Mouse (Mus musculus): Measurements from ENCODE around the gene Amotl2. TPM values are rescaled to one million over a fixed set of nuclear protein-coding genes. Genes with fewer than 3 reads are reported as not detected.
A peak's percentile ranks its signal among the peaks of the same experiment; 100 is the strongest.

Amotl2 gene
- polyA plus RNA-seq, 1 experiment, result 24.4 TPM

- DNase-seq, result peak; percentile 57 to 74
- Histone ChIP-seq H3K4me1 (ENCODE audit: control insufficient read depth, insufficient read depth, low read length) (peaks cover 30% of the 10 kb centered on the region), H3K27me3 (ENCODE audit: control insufficient read depth, insufficient read depth, low read length) (no peaks in the 10 kb centered on the region), H3K27ac (ENCODE audit: insufficient read depth, low read length) (peak overlapping the region; percentile 23; the same call in 1 of the 2 replicates), H3K4me3 (replicated peaks; ENCODE audit: insufficient read depth, low read depth, low read length) (no peak overlapping the region)
- WGBS, result 11% methylated on average over 22 of the region's 22 CpGs
- no peak for TF ChIP-seq POLR2A (IDR thresholded peaks at IDR 0.05; ENCODE audit: borderline replicate concordance, insufficient read depth, low read length)
Observed at GRCm38 (mm10) chr9:102725958-102726654, 9.6 kb downstream of the Amotl2 start.

- H3K4me1 ChIP-seq (ENCODE audit: control insufficient read depth, insufficient read depth, low read length), result peaks cover 25% of the 10 kb centered on the region
Observed at GRCm38 (mm10) chr9:102726811-102727210, 10.3 kb downstream of the Amotl2 start.

GRCm38 (mm10) chr9:102727662-102728468, 11.4 kb downstream of the Amotl2 start:
- no peak for DNase-seq
- no peaks in the 10 kb centered on the region for H3K27me3 ChIP-seq (ENCODE audit: control insufficient read depth, insufficient read depth, low read length)
- H3K4me1 ChIP-seq (ENCODE audit: control insufficient read depth, insufficient read depth, low read length), result peaks cover 20% of the 10 kb centered on the region
- no peak overlapping the region for H3K27ac ChIP-seq (ENCODE audit: insufficient read depth, low read length)
- TF ChIP-seq POLR2A (IDR thresholded peaks at IDR 0.05; ENCODE audit: borderline replicate concordance, insufficient read depth, low read length), result no peak
- no peak for TF ChIP-seq CTCF (IDR thresholded peaks at IDR 0.05; ENCODE audit: borderline replicate concordance, insufficient read depth, low read depth, low read length)
- H3K4me3 ChIP-seq (replicated peaks; ENCODE audit: insufficient read depth, low read depth, low read length), result no peak overlapping the region
- 94% methylated on average over 25 of the region's 25 CpGs for WGBS

More at GRCm38 (mm10) chr9:102726811-102727210, 10.3 kb downstream of the Amotl2 start:
- Histone ChIP-seq H3K27ac (ENCODE audit: insufficient read depth, low read length) (no peak overlapping the region; the same call in 1 of the 2 replicates), H3K4me3 (replicated peaks; ENCODE audit: insufficient read depth, low read depth, low read length) (no peak overlapping the region), H3K27me3 (ENCODE audit: control insufficient read depth, insufficient read depth, low read length) (no peaks in the 10 kb centered on the region)
- 76% methylated on average over 3 of the region's 3 CpGs for WGBS
- DNase-seq, result no peak
- TF ChIP-seq POLR2A (IDR thresholded peaks at IDR 0.05; ENCODE audit: borderline replicate concordance, insufficient read depth, low read length), result no peak
- no peak for TF ChIP-seq CTCF (IDR thresholded peaks at IDR 0.05; ENCODE audit: borderline replicate concordance, insufficient read depth, low read depth, low read length)

GRCm38 (mm10) chr9:102728469-102728747, 11.9 kb downstream of the Amotl2 start:
- Histone ChIP-seq H3K4me3 (replicated peaks; ENCODE audit: insufficient read depth, low read depth, low read length) (no peak overlapping the region), H3K27ac (ENCODE audit: insufficient read depth, low read length) (no peak overlapping the region), H3K27me3 (ENCODE audit: control insufficient read depth, insufficient read depth, low read length) (no peaks in the 10 kb centered on the region), H3K4me1 (ENCODE audit: control insufficient read depth, insufficient read depth, low read length) (peaks cover 17% of the 10 kb centered on the region)
- WGBS, result 96% methylated on average over 9 of the region's 9 CpGs
- TF ChIP-seq POLR2A (IDR thresholded peaks at IDR 0.05; ENCODE audit: borderline replicate concordance, insufficient read depth, low read length), result no peak
- no peak for DNase-seq

- Histone ChIP-seq H3K27me3 (ENCODE audit: control insufficient read depth, insufficient read depth, low read length) (no peaks in the 10 kb centered on the region), H3K4me3 (replicated peaks; ENCODE audit: insufficient read depth, low read depth, low read length) (no peak overlapping the region), H3K27ac (ENCODE audit: insufficient read depth, low read length) (no peak overlapping the region), H3K4me1 (ENCODE audit: control insufficient read depth, insufficient read depth, low read length) (peaks cover 16% of the 10 kb centered on the region)
- TF ChIP-seq CTCF (IDR thresholded peaks at IDR 0.05; ENCODE audit: borderline replicate concordance, insufficient read depth, low read depth, low read length) (no peak), POLR2A (IDR thresholded peaks at IDR 0.05; ENCODE audit: borderline replicate concordance, insufficient read depth, low read length) (no peak)
- DNase-seq, result no peak
- 66% methylated on average over 21 of the region's 21 CpGs for WGBS
Observed at GRCm38 (mm10) chr9:102729093-102729845, 12.8 kb downstream of the Amotl2 start.

GRCm38 (mm10) chr9:102729876-102730413, 13.5 kb downstream of the Amotl2 start:
- peaks cover 16% of the 10 kb centered on the region for H3K4me1 ChIP-seq (ENCODE audit: control insufficient read depth, insufficient read depth, low read length)
- H3K4me3 ChIP-seq (replicated peaks; ENCODE audit: insufficient read depth, low read depth, low read length), result no peak overlapping the region
- DNase-seq, result no peak
- no peaks in the 10 kb centered on the region for H3K27me3 ChIP-seq (ENCODE audit: control insufficient read depth, insufficient read depth, low read length)
- H3K27ac ChIP-seq (ENCODE audit: insufficient read depth, low read length), result no peak overlapping the region
- TF ChIP-seq CTCF (IDR thresholded peaks at IDR 0.05; ENCODE audit: borderline replicate concordance, insufficient read depth, low read depth, low read length) (no peak), POLR2A (IDR thresholded peaks at IDR 0.05; ENCODE audit: borderline replicate concordance, insufficient read depth, low read length) (no peak)
- WGBS, result 55% methylated on average over 14 of the region's 14 CpGs

- no peaks in the 10 kb centered on the region for H3K27me3 ChIP-seq (ENCODE audit: control insufficient read depth, insufficient read depth, low read length)
- WGBS, result 82% methylated on average over 7 of the region's 7 CpGs
- no peak overlapping the region for H3K27ac ChIP-seq (ENCODE audit: insufficient read depth, low read length)
- no peak for DNase-seq
- H3K4me3 ChIP-seq (replicated peaks; ENCODE audit: insufficient read depth, low read depth, low read length), result no peak overlapping the region
- H3K4me1 ChIP-seq (ENCODE audit: control insufficient read depth, insufficient read depth, low read length), result peaks cover 8% of the 10 kb centered on the region
- no peak for TF ChIP-seq POLR2A (IDR thresholded peaks at IDR 0.05; ENCODE audit: borderline replicate concordance, insufficient read depth, low read length)
- TF ChIP-seq CTCF (IDR thresholded peaks at IDR 0.05; ENCODE audit: borderline replicate concordance, insufficient read depth, low read depth, low read length), result no peak
Observed at GRCm38 (mm10) chr9:102731044-102731471, 14.6 kb downstream of the Amotl2 start.

All from cerebellum, adult 2 months (tissue).